Mouse (Mus musculus) right cerebral cortex, postnatal 10 days (tissue): Measurements from ENCODE around the gene Nup188.

Experiments
- DNase-seq, 2 experiments: peaks; one replicate each; pipeline ENCODE4 v3.0.0; 2021; ENCODE audit warnings: low spot score in 2 of 2

The Nup188 gene

GRCm38 (mm10) chr2:30351149-30351548 is 65.0 kb downstream of the Nup188 start:
- peak; percentile 16 to 23 for DNase-seq

- DNase-seq = no peak
Measured at GRCm38 (mm10) chr2:30355861-30356260, 69.7 kb downstream of the Nup188 start.

GRCm38 (mm10) chr2:30356266-30356665 is 70.1 kb downstream of the Nup188 start:
- no peak for DNase-seq

DNA sequence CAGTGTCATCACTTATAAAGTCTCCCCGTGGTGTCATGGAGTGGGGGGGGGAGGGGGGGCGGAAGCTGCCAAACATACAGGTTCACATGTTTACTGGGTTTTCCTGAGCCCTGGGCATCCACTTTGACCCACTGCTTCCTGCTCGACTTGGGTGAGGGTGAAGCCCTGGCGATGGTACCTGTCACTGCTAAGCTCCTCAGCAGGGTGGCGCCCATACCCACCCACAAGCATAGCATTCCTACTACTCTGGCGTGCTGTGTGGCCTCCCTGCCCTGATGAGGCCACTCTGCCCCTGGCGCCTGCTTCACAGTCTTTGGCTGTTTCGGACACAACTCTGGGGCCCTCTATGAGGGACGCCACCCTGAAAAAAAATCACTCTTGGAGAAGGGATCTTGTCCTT is 70.7 kb downstream of the Nup188 start:
- no peak for DNase-seq

- DNase-seq = peak; percentile 55 to 76
Measured at GRCm38 (mm10) chr2:30357552-30358510, 71.6 kb downstream of the Nup188 start.

- DNase-seq = peak; percentile 85 to 89
Measured at GRCm38 (mm10) chr2:30358533-30359531, 72.6 kb downstream of the Nup188 start, which contains the start of gene Sh3glb2. Sh3glb2 (minus strand) TSS chr2:30359337.

- DNase-seq = no peak
Measured at GRCm38 (mm10) chr2:30360626-30361025, 74.4 kb downstream of the Nup188 start.

DNA sequence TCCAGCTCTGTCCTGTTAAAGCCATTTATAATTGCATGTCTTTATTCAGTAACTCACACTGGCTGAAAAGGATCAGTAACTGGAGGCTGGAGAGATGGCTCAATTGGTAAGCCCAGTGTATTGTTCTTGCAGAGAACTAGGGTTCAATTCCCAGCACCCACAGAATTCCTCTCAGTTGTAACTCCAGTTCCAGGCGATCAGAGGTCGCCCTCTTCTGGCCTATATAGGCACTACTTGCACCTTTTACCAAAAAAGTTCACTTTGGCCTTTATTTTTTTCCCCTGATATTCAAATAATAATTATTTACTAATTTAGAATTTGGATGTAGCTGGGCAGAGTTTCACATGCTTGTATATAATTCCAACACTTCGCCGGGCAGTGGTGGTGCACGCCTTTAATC is 76.7 kb downstream of the Nup188 start:
- DNase-seq = no peak

DNA sequence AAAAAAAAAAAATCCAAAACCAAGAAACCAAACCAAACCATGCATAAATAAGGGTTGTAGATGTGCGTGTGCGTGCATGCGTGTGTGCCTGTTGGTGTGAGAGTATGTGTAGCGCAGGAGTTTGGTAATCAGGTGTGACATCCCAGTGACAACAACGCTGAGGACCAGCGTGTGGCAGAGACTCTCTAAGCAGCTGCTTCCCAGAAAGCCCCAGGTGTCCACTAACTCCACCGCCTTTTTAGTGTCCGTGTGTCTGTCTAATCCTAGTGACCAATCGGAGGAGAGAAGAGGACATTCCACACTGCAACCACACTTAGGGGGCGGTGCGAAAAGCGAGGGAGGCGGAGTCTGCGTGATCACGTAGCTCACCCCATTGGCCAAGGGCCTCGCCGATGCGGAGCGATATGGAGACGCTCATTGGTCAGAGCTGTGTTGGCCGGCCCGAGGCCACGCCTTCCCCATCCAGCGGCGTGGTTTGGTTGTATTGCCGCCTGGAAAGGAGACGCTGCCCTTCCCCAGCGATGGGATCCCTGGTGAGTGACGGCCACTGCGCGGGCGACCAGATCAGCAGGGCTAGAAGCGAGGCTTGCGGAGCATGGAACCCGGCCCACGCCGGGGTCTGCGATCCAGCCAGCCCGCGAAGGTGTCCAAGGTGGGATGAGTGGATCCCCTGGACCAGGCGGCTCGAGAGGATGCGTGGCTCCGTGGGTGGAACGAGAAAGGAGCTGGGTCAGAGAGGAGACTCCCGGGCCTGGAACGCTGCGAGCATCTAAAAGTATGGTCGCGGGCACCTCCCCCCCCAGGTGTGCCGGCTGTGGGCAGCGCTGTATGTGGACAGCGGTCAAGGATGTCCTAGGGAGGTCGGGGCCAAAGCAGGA is 77.8 kb downstream of the Nup188 start, which contains the start of gene Miga2:
TSS of gene Miga2 (plus strand) at position 461 of the 878 bp plus-strand sequence.
- peak; percentile 99 to 100 for DNase-seq

DNA sequence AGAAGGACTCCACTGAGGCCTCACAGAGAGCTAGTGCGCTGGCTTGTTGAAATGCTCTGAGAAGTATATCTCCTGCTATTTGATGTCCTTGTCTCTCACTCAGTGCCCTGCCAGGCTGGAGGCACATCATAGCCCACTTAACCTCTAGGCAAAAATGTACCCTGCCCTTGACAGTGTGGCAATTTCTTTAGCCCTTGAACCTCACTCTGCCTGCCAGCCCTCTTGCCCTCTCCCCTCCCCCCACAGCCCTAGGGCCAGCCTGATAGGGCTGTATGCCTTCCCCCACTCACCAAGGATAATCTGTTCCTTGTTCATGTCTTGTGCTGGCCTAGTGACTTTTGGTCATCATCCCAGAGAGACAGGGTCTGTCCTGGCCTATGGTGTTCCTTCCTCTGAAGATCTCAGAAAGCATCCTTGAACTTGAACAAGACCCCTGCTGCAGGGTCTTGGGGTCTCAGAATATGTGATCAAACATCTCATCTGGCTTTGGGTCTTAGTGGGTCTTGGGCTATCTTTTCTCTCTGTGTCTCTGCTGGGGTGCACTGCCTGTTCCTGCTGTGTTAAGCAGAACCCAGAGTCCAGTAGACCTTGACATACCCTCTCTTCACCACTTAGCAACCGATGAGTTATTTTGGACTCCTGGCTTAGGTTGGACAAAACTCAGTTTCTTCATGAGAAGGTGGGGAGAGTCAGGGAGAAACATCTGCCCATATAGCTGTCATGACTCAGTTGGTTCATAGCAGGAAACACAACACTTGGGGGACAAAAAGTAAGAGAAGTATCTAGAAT is 79.3 kb downstream of the Nup188 start:
- no peak for DNase-seq

DNA sequence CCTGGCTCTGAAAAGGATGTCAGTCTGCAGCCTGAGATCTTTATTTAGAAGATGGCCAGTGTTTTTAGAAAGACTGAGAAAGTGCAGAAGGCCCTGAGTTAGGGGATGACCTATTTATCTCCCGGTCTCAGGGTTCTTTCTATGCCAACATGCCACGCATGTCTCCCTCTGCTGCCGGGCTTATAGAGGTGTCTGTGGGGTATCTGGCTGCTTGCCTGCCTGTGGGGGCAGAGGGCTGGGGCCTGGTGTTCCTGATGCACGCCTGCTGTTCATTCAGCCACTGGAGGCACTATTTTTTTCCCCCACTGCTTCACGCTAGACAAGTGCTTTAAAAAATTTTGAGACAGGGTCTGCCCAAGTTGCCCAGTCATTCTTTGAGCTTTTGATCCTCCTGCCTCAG is 80.0 kb downstream of the Nup188 start:
- no peak for DNase-seq

- DNase-seq = no peak
Measured at GRCm38 (mm10) chr2:30371544-30371943, 85.3 kb downstream of the Nup188 start.

DNA sequence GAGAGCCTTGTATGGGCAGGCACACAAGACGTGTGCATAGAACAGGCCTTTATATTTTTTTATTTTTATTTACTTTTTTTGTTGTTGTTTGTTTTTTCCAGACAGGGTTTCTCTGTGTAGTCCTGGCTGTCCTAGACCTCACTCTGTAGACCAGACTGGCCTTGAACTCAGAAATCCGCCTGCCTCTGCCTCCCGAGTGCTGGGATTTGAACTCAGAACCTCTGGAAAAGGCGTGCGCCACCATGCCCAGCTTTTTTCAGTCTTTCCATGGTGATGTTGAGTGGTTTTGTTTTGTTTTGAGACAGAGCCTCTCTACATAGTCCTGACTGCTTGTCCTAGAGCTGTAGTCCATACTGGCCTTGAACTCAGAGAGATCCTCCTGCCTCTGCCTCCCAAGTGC is 86.5 kb downstream of the Nup188 start:
- DNase-seq = no peak

- no peak for DNase-seq
Measured at GRCm38 (mm10) chr2:30375893-30376292, 89.7 kb downstream of the Nup188 start.

DNA sequence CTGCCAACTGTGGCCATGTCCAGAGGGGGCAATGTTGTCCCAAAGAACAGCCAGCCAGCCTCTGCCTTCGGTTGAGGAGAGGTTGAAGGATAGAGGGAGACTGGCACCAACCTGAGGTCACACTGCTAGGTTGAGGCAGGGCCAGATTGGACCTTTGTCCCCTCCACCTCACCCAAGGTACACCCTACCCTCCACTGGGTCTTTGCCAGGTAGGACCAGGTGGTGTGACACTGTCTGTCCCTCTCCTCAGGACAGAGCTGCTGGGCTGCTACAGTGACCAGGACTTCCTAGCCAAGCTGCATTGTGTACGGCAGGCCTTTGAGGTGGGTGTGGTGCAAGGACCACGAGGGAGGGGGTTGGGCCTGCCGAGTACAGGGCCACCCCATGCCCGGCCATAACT is 91.5 kb downstream of the Nup188 start:
- DNase-seq = no peak

GRCm38 (mm10) chr2:30379307-30379706 is 93.1 kb downstream of the Nup188 start:
- DNase-seq = no peak

DNA sequence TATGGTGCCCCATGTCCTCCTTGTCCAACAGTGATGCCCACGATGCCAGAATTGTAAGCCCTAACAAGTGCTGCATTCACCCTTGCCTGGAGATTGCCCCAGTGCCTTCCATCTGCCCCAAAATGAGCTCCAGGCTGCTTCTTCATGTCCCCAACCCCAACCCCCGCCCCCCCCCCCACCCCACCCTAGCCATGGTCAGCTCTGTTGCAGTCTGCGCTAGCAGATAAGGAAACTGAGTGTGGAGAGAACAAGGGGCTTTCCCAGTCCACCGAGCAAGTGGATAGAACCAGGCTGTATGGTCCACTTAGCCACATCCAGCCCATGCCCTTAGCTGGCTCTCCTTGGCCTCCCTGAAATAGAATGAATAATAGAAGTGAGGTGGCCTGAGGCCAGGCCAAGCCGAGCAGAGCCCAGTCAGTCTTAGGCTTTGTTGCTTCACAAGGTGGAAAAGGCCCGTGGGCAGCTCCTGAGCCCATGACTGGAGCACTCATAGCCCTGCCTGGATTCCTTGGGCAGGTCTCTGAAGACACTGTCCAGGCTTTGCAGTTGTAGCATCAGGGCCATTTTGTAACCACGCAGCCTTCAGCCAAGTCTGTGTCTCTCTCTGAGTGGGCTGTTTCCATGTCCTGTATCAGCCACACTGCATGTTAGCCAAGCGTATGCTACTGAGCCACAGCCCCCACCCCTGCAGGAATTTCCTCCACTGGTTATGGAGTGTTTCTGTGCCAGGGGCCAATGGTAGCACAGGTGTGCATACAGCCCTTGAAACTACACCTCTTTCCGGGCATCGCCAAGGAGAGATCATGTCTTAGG is 94.6 kb downstream of the Nup188 start:
- no peak for DNase-seq

DNA sequence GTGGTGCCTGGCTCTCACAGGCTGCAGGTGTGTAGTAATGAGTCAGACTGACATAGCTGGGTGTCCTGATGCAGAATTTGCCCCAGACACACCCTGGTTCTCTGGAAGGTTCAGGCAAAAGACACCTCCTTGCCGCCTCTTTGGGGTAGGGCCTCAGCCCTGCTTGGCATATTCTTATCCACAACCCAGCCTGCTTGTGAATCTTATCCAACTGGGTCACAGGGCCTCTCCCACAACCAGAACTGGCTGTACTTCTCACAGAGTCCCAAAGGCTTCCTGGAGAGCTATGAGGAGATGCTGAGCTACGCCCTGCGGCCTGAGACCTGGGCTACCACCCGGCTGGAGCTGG is 95.2 kb downstream of the Nup188 start:
- DNase-seq = no peak

- no peak for DNase-seq
Measured at GRCm38 (mm10) chr2:30384814-30385213, 98.6 kb downstream of the Nup188 start.

DNA sequence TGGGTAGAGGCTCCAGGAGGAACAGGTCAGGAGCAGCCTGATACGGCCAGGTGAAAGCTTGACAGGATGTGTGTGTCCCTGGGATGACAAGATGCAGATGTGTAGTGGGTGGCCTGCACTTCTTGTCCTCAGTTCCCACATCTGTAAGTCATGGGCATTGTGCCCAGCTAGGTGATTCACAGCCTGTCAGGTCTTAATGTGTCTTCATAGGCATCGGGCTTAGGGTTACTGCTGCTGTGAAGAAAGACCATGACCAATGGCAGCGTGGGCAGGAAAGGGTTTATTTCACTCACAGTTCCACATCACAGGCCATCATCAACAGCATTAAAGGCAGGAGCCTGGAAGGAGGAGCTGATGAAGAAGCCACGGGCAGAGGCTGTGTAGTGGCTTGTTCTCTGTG is 99.4 kb downstream of the Nup188 start:
- DNase-seq = no peak
